Mouse (Mus musculus): ENCODE results near the gene Twnk. TPM values are rescaled to one million over a fixed set of nuclear protein-coding genes. Genes with fewer than 3 reads are reported as not detected.

The Twnk gene
- 7.1 and 9.4 TPM in 2 replicates for polyA plus RNA-seq (2014; fragmentation: Nextera tagmentation; extraction: Ambion mirVana)

- Histone ChIP-seq H3K9me3 (ENCODE audit: control insufficient read depth, low read length) (no peaks in the 10 kb centered on the region), H3K36me3 (replicated peaks; ENCODE audit: control insufficient read depth, insufficient read depth) (peaks cover 55% of the 10 kb centered on the region), H3K4me2 (replicated peaks) (peak within 1 kb of the TSS; percentile 96), H3K27me3 (ENCODE audit: control insufficient read depth, insufficient read depth, low read length) (no peaks in the 10 kb centered on the region), H3K9ac (peak within 1 kb of the TSS; percentile 71), H3K4me3 (replicated peaks; ENCODE audit: low read length) (peak within 1 kb of the TSS; percentile 80), H3K4me1 (replicated peaks; ENCODE audit: control insufficient read depth, insufficient read depth, low read length) (peaks cover 21% of the 10 kb centered on the region), H3K27ac (peak within 1 kb of the TSS; percentile 58)
- DNase-seq (ENCODE audit: low spot score) (no peak), ATAC-seq (ENCODE audit: low FRiP score) (no peak)
- 12% methylated on average over 16 of the region's 16 CpGs for WGBS
Measured at GRCm38 (mm10) chr19:45005444-45005843, at the start of gene Twnk. TSS of gene Twnk (plus strand) at chr19:45005663.

- Histone ChIP-seq H3K4me3 (replicated peaks; ENCODE audit: low read length) (no peak overlapping the region), H3K4me2 (replicated peaks) (no peak overlapping the region), H3K9ac (no peak overlapping the region), H3K27ac (no peak overlapping the region), H3K36me3 (replicated peaks; ENCODE audit: control insufficient read depth, insufficient read depth) (peaks cover 87% of the 10 kb centered on the region), H3K4me1 (replicated peaks; ENCODE audit: control insufficient read depth, insufficient read depth, low read length) (no peaks in the 10 kb centered on the region), H3K9me3 (ENCODE audit: control insufficient read depth, low read length) (no peaks in the 10 kb centered on the region), H3K27me3 (ENCODE audit: control insufficient read depth, insufficient read depth, low read length) (no peaks in the 10 kb centered on the region)
- no peak for DNase-seq (ENCODE audit: low spot score)
- 95% methylated on average over 2 of the region's 2 CpGs for WGBS
- ATAC-seq (ENCODE audit: low FRiP score) = no peak
Measured at GRCm38 (mm10) chr19:44959633-44960032, 45.8 kb upstream of the Twnk start.

- Histone ChIP-seq H3K27ac (no peak overlapping the region), H3K9ac (no peak overlapping the region), H3K4me2 (replicated peaks) (no peak overlapping the region), H3K36me3 (replicated peaks; ENCODE audit: control insufficient read depth, insufficient read depth) (peaks cover 93% of the 10 kb centered on the region), H3K4me3 (replicated peaks; ENCODE audit: low read length) (no peak overlapping the region), H3K9me3 (ENCODE audit: control insufficient read depth, low read length) (no peaks in the 10 kb centered on the region), H3K27me3 (ENCODE audit: control insufficient read depth, insufficient read depth, low read length) (no peaks in the 10 kb centered on the region), H3K4me1 (replicated peaks; ENCODE audit: control insufficient read depth, insufficient read depth, low read length) (no peaks in the 10 kb centered on the region)
- no peak for DNase-seq (ENCODE audit: low spot score)
- WGBS = 98% methylated on average over 1 of the region's 1 CpGs
- ATAC-seq (ENCODE audit: low FRiP score) = no peak
Measured at GRCm38 (mm10) chr19:44965978-44966377, 39.5 kb upstream of the Twnk start.

GRCm38 (mm10) chr19:44968329-44968728 lies 37.1 kb upstream of the Twnk start:
- DNase-seq (ENCODE audit: low spot score) (no peak), ATAC-seq (ENCODE audit: low FRiP score) (no peak)

GRCm38 (mm10) chr19:44976636-44977035 lies 28.8 kb upstream of the Twnk start:
- Histone ChIP-seq H3K36me3 (replicated peaks; ENCODE audit: control insufficient read depth, insufficient read depth) (peaks cover 97% of the 10 kb centered on the region), H3K4me3 (replicated peaks; ENCODE audit: low read length) (no peak overlapping the region)
- WGBS = 79% methylated on average over 6 of the region's 6 CpGs

More at GRCm38 (mm10) chr19:44968329-44968728, 37.1 kb upstream of the Twnk start:
- Histone ChIP-seq H3K27ac (no peak overlapping the region), H3K4me1 (replicated peaks; ENCODE audit: control insufficient read depth, insufficient read depth, low read length) (no peaks in the 10 kb centered on the region), H3K36me3 (replicated peaks; ENCODE audit: control insufficient read depth, insufficient read depth) (peaks cover 93% of the 10 kb centered on the region), H3K9me3 (ENCODE audit: control insufficient read depth, low read length) (no peaks in the 10 kb centered on the region), H3K4me2 (replicated peaks) (no peak overlapping the region), H3K27me3 (ENCODE audit: control insufficient read depth, insufficient read depth, low read length) (no peaks in the 10 kb centered on the region), H3K4me3 (replicated peaks; ENCODE audit: low read length) (no peak overlapping the region), H3K9ac (no peak overlapping the region)
- WGBS = 93% methylated on average over 3 of the region's 3 CpGs

GRCm38 (mm10) chr19:44977148-44977547 lies 28.3 kb upstream of the Twnk start:
- no peak overlapping the region for H3K9ac ChIP-seq
- no peak overlapping the region for H3K4me3 ChIP-seq (replicated peaks; ENCODE audit: low read length)
- H3K27ac ChIP-seq = no peak overlapping the region
- H3K9me3 ChIP-seq (ENCODE audit: control insufficient read depth, low read length) = no peaks in the 10 kb centered on the region
- H3K4me2 ChIP-seq (replicated peaks) = no peak overlapping the region
- 92% methylated on average over 6 of the region's 6 CpGs for WGBS
- no peaks in the 10 kb centered on the region for H3K27me3 ChIP-seq (ENCODE audit: control insufficient read depth, insufficient read depth, low read length)
- ATAC-seq (ENCODE audit: low FRiP score) = no peak
- no peak for DNase-seq (ENCODE audit: low spot score)
- peaks cover 97% of the 10 kb centered on the region for H3K36me3 ChIP-seq (replicated peaks; ENCODE audit: control insufficient read depth, insufficient read depth)
- H3K4me1 ChIP-seq (replicated peaks; ENCODE audit: control insufficient read depth, insufficient read depth, low read length) = no peaks in the 10 kb centered on the region

More at GRCm38 (mm10) chr19:44976636-44977035, 28.8 kb upstream of the Twnk start:
- ATAC-seq (ENCODE audit: low FRiP score) (no peak), DNase-seq (ENCODE audit: low spot score) (no peak)
- Histone ChIP-seq H3K4me2 (replicated peaks) (no peak overlapping the region), H3K9ac (no peak overlapping the region), H3K9me3 (ENCODE audit: control insufficient read depth, low read length) (no peaks in the 10 kb centered on the region), H3K4me1 (replicated peaks; ENCODE audit: control insufficient read depth, insufficient read depth, low read length) (no peaks in the 10 kb centered on the region), H3K27me3 (ENCODE audit: control insufficient read depth, insufficient read depth, low read length) (no peaks in the 10 kb centered on the region), H3K27ac (no peak overlapping the region)

- Histone ChIP-seq H3K4me2 (replicated peaks) (no peak overlapping the region), H3K4me1 (replicated peaks; ENCODE audit: control insufficient read depth, insufficient read depth, low read length) (no peaks in the 10 kb centered on the region), H3K27me3 (ENCODE audit: control insufficient read depth, insufficient read depth, low read length) (no peaks in the 10 kb centered on the region), H3K9me3 (ENCODE audit: control insufficient read depth, low read length) (no peaks in the 10 kb centered on the region), H3K4me3 (replicated peaks; ENCODE audit: low read length) (no peak overlapping the region), H3K9ac (no peak overlapping the region), H3K36me3 (replicated peaks; ENCODE audit: control insufficient read depth, insufficient read depth) (peaks cover 67% of the 10 kb centered on the region), H3K27ac (no peak overlapping the region)
- no peak for DNase-seq (ENCODE audit: low spot score)
- ATAC-seq (ENCODE audit: low FRiP score) = no peak
- 96% methylated on average over 2 of the region's 2 CpGs for WGBS
Measured at GRCm38 (mm10) chr19:44980787-44981186, 24.7 kb upstream of the Twnk start.

DNA sequence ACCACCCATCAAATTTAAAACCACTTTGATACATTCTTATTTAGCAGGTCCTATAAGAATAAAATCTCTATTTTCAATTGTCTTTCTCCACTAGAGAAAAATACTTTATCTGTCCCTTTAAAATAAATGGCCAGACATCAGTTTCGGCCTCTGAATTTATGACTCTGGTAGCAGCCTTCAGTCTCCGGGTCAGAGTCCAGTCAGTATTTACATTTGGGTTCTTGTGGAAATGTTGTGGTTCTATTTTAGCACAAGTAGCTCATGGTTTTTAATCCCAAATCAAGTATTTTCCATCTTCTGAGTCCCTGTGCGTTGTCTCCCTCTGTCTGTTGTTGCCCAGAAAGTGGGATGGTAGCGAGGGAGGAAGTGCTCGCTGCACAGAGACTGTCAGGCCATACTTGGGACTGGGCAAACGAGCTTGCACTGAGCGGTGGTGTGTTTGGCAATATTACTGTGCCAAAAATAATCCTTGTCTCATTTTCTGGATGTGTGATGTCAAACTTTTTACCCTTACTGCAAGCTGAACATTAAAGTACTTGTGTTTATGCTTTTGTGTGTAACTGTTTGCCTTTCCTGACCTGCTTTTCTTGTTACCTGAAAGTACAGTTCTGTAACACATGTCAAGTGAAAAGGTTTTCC lies 22.9 kb upstream of the Twnk start:
- H3K9me3 ChIP-seq (ENCODE audit: control insufficient read depth, low read length) = no peaks in the 10 kb centered on the region
- 93% methylated on average over 7 of the region's 7 CpGs for WGBS
- no peak for DNase-seq (ENCODE audit: low spot score)
- H3K9ac ChIP-seq = no peak overlapping the region
- no peak overlapping the region for H3K4me2 ChIP-seq (replicated peaks)
- H3K4me1 ChIP-seq (replicated peaks; ENCODE audit: control insufficient read depth, insufficient read depth, low read length) = no peaks in the 10 kb centered on the region
- ATAC-seq (ENCODE audit: low FRiP score) = no peak
- no peak overlapping the region for H3K27ac ChIP-seq
- peaks cover 49% of the 10 kb centered on the region for H3K36me3 ChIP-seq (replicated peaks; ENCODE audit: control insufficient read depth, insufficient read depth)
- H3K27me3 ChIP-seq (ENCODE audit: control insufficient read depth, insufficient read depth, low read length) = no peaks in the 10 kb centered on the region
- no peak overlapping the region for H3K4me3 ChIP-seq (replicated peaks; ENCODE audit: low read length)

GRCm38 (mm10) chr19:44983366-44983765 lies 22.1 kb upstream of the Twnk start:
- H3K36me3 ChIP-seq (replicated peaks; ENCODE audit: control insufficient read depth, insufficient read depth) = peaks cover 41% of the 10 kb centered on the region
- no peak overlapping the region for H3K27ac ChIP-seq
- WGBS = 95% methylated on average over 6 of the region's 6 CpGs
- H3K4me3 ChIP-seq (replicated peaks; ENCODE audit: low read length) = no peak overlapping the region
- DNase-seq (ENCODE audit: low spot score) (no peak), ATAC-seq (ENCODE audit: low FRiP score) (no peak)
- H3K9me3 ChIP-seq (ENCODE audit: control insufficient read depth, low read length) = no peaks in the 10 kb centered on the region
- no peaks in the 10 kb centered on the region for H3K27me3 ChIP-seq (ENCODE audit: control insufficient read depth, insufficient read depth, low read length)
- no peak overlapping the region for H3K9ac ChIP-seq
- peaks cover 2% of the 10 kb centered on the region; the same call in 1 of the 2 replicates for H3K4me1 ChIP-seq (replicated peaks; ENCODE audit: control insufficient read depth, insufficient read depth, low read length)
- no peak overlapping the region for H3K4me2 ChIP-seq (replicated peaks)

Data from hindbrain, embryonic 14.5 days (tissue).